Mouse (Mus musculus) brain, embryonic 14.5 days (tissue): ENCODE data around the gene Slc29a4.

Experiments
- CTCF ChIP-seq: fragments of 200-500 bp; IDR thresholded peaks from 2 replicates; pipeline ENCODE4 v1.5.1; 2012; ENCODE audit warnings: inconsistent platforms, mild to moderate bottlenecking, moderate library complexity, borderline replicate concordance; ENCODE audit not compliant: insufficient read depth, insufficient read length; ENCODE audit errors: extremely low read depth
- POLR2A ChIP-seq: fragments of 200-500 bp; IDR thresholded peaks from 2 replicates; pipeline ENCODE4 v1.6.1; 2012; ENCODE audit warnings: mild to moderate bottlenecking, inconsistent platforms, borderline replicate concordance; ENCODE audit not compliant: poor library complexity, insufficient read depth, insufficient read length, severe bottlenecking; ENCODE audit errors: extremely low read depth

- TF ChIP-seq CTCF (no peak), POLR2A (no peak)
Observed at GRCm38 (mm10) chr5:142696258-142696657, 3.9 kb downstream of the Slc29a4 start.
